Mouse (Mus musculus): Measurements from ENCODE around the gene Sec24d.

DNA sequence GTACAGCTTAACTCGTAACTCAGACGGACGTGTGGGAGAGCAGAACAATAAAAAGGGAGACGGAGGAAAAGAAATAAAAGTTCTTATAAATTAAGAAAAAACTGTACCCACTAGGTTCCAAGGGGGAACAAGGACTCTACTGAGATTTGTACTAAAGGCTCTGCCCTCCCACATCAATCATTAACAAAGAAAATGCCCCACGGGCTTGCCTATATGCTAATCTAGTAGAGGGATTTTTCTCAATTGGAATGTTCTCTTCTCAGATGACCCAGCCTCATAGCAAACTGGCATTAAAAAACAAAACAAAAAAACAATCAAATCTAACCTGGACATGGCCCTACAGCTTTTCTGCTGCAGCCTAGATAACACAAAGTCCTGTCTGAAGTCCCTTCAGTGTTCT is 128.4 kb downstream of the Sec24d start:
- TF ChIP-seq CTCF (IDR thresholded peaks at IDR 0.05; ENCODE audit: low read depth) (no peak), EP300 (IDR thresholded peaks at IDR 0.05; ENCODE audit: low read depth) (no peak)

Data from liver, embryonic 14.5 days (tissue).